Mouse (Mus musculus): Measurements from ENCODE around the gene Bhlhe41. TPM values are rescaled to one million over a fixed set of nuclear protein-coding genes. Genes with fewer than 3 reads are reported as not detected.

Gene Bhlhe41
- polyA plus RNA-seq, 1 experiment from 2014 or later = 1.3 TPM

Other genes starting within 250 kb of the Bhlhe41 start
- not detected in 2 replicates for gene Tuba3b, start 249.8 kb downstream of the Bhlhe41 start, polyA plus RNA-seq (2015; fragmentation: Nextera tagmentation; extraction: Ambion mirVana)
- gene Rassf8, start 118.8 kb downstream of the Bhlhe41 start, polyA plus RNA-seq (2015; fragmentation: Nextera tagmentation; extraction: Ambion mirVana) = 2.8 and 2.9 TPM in 2 replicates
- 1.2 and 2.0 TPM in 2 replicates for gene Sspn, start 66.1 kb upstream of the Bhlhe41 start, polyA plus RNA-seq (2015; fragmentation: Nextera tagmentation; extraction: Ambion mirVana)

Data from forebrain, embryonic 13.5 days (tissue).